Mouse (Mus musculus) forebrain, embryonic 16.5 days (tissue): ENCODE data around the gene Thrb. TPM values are rescaled to one million over a fixed set of nuclear protein-coding genes. Genes with fewer than 3 reads are reported as not detected.
A peak's percentile ranks its signal among the peaks of the same experiment; 100 is the strongest.

Experiments used
- ATAC-seq: fragments of 200-750 bp; cut with Nextera tagmentation; 2 replicates; pipeline ENCODE4 v1.8.0; 2017; ENCODE audit warnings: mild to moderate bottlenecking, moderate library complexity
- H3K27ac ChIP-seq: fragments of 300-500 bp; sonication (generic); 2 replicates; pipeline ENCODE4 v1.5.1; 2014; ENCODE audit warnings: low read length, control low read depth
- H3K27me3 ChIP-seq: fragments of 300-500 bp; sonication (generic); replicated peaks from 2 replicates; pipeline ENCODE4 v1.6.1; 2014; ENCODE audit warnings: low read length; ENCODE audit not compliant: control insufficient read depth, insufficient read depth
- H3K36me3 ChIP-seq: fragments of 300-500 bp; sonication (generic); 2 replicates; pipeline ENCODE4 v1.6.1; 2014; ENCODE audit not compliant: control insufficient read depth, insufficient read depth
- H3K4me1 ChIP-seq: fragments of 300-500 bp; sonication (generic); replicated peaks from 2 replicates; pipeline ENCODE4 v1.6.1; 2014; ENCODE audit warnings: low read length; ENCODE audit not compliant: control insufficient read depth, insufficient read depth
- H3K4me2 ChIP-seq: fragments of 300-500 bp; sonication (generic); 2 replicates; pipeline ENCODE4 v1.6.1; 2014; ENCODE audit warnings: mild to moderate bottlenecking, low read length, control low read depth
- H3K4me3 ChIP-seq: fragments of 300-500 bp; sonication (generic); replicated peaks from 2 replicates; pipeline ENCODE4 v1.5.1; 2014; ENCODE audit warnings: mild to moderate bottlenecking, low read length, control low read depth
- H3K9ac ChIP-seq: fragments of 300-500 bp; sonication (generic); replicated peaks from 2 replicates; pipeline ENCODE4 v1.6.1; 2014; ENCODE audit warnings: low read depth, low read length, control low read depth
- H3K9me3 ChIP-seq: fragments of 300-500 bp; sonication (generic); 2 replicates; pipeline ENCODE4 v1.6.1; 2016; ENCODE audit warnings: low read length; ENCODE audit not compliant: control insufficient read depth
- WGBS: fragments of 180-500 bp; shearing (Covaris S2); extraction: QIAGEN DNeasy Blood & Tissue Kit; methylation state at CpG from one replicate; pipeline ENCODE4 v1.1.7; 2014; 5-methylcytosine and 5-hydroxymethylcytosine counted together
- polyA plus RNA-seq: library from polyadenylated mRNA; unstranded; fragments of >200 nt; fragmentation: Nextera tagmentation; extraction: Ambion mirVana; gene quantifications from 2 replicates; pipeline ENCODE4 v1.2.1, GENCODE M21; 2015

Gene Thrb
- polyA plus RNA-seq, 1 experiment from 2014 or later, result 1.6 TPM

- Histone ChIP-seq H3K27ac (no peak overlapping the region), H3K4me1 (no peaks in the 10 kb centered on the region), H3K27me3 (no peaks in the 10 kb centered on the region), H3K9me3 (no peaks in the 10 kb centered on the region), H3K4me3 (no peak overlapping the region), H3K36me3 (no peaks in the 10 kb centered on the region), H3K4me2 (no peak overlapping the region), H3K9ac (no peak overlapping the region)
- no peak for ATAC-seq
- 78% methylated on average over 3 of the region's 3 CpGs for WGBS
These were observed 371.9 kb downstream of the Thrb start for GRCm38 (mm10) chr14:18031941-18032340.

- no peak for ATAC-seq
- Histone ChIP-seq H3K36me3 (no peaks in the 10 kb centered on the region), H3K4me3 (no peak overlapping the region), H3K4me2 (no peak overlapping the region), H3K4me1 (no peaks in the 10 kb centered on the region), H3K9me3 (0 out of 2 replicates have a peak, but pooled peaks cover 2% of the 10 kb centered on the region), H3K27me3 (no peaks in the 10 kb centered on the region), H3K9ac (no peak overlapping the region), H3K27ac (no peak overlapping the region)
- WGBS, result 84% methylated on average over 5 of the region's 5 CpGs
These were observed 376.5 kb downstream of the Thrb start for GRCm38 (mm10) chr14:18036573-18036972.

- Histone ChIP-seq H3K4me3 (no peak overlapping the region), H3K9me3 (peaks cover 5% of the 10 kb centered on the region; the same call in 1 of the 2 replicates), H3K36me3 (no peaks in the 10 kb centered on the region), H3K9ac (no peak overlapping the region), H3K27me3 (no peaks in the 10 kb centered on the region), H3K27ac (no peak overlapping the region), H3K4me2 (no peak overlapping the region), H3K4me1 (no peaks in the 10 kb centered on the region)
- WGBS, result 39% methylated on average over 5 of the region's 5 CpGs
- peak; percentile 73 for ATAC-seq
These were observed 402.2 kb downstream of the Thrb start for GRCm38 (mm10) chr14:18062082-18062772.
